Mouse (Mus musculus): ENCODE measurements around the gene Usp12. TPM values are rescaled to one million over a fixed set of nuclear protein-coding genes. Genes with fewer than 3 reads are reported as not detected.

The Usp12 gene
- polyA plus RNA-seq, 1 experiment, result 30.3 TPM

GRCm38 (mm10) chr5:146783891-146784290 is 10.9 kb downstream of the Usp12 start:
- Histone ChIP-seq H3K4me3 (ENCODE audit: insufficient read depth, low read length) (no peak overlapping the region), H3K4me1 (ENCODE audit: control insufficient read depth, insufficient read depth, low read length) (0 out of 2 replicates have a peak, but pooled peaks cover 9% of the 10 kb centered on the region), H3K27ac (ENCODE audit: insufficient read depth, low read length) (no peak overlapping the region)
- no peak for TF ChIP-seq POLR2A (IDR thresholded peaks at IDR 0.05; ENCODE audit: low read depth, low read length)
- no peak for TF ChIP-seq CTCF (IDR thresholded peaks at IDR 0.05; ENCODE audit: borderline replicate concordance, insufficient read depth, low read length)

DNA sequence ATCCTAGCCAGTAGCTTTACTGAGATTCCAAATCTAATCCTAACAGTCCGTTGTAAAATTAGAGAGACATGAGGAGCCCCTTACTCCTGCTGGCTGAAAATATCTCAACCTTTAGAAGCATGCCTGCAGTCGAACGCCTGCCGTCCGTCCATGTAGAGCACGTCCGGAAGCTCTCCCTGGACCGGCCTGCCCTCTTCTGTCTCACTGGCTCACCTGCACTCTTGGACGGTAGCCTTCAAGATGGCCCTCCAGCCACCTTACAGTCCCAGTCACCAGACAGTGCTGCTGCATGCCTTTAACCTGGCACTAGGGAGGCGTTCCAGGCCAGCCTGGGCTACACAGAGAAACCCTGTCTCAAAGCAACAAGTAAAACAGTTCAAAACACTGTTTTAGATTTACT is 11.5 kb downstream of the Usp12 start:
- Histone ChIP-seq H3K4me3 (ENCODE audit: insufficient read depth, low read length) (no peak overlapping the region), H3K4me1 (ENCODE audit: control insufficient read depth, insufficient read depth, low read length) (0 out of 2 replicates have a peak, but pooled peaks cover 9% of the 10 kb centered on the region), H3K27ac (ENCODE audit: insufficient read depth, low read length) (no peak overlapping the region)
- no peak for TF ChIP-seq POLR2A (IDR thresholded peaks at IDR 0.05; ENCODE audit: low read depth, low read length)
- no peak for TF ChIP-seq CTCF (IDR thresholded peaks at IDR 0.05; ENCODE audit: borderline replicate concordance, insufficient read depth, low read length)

DNA sequence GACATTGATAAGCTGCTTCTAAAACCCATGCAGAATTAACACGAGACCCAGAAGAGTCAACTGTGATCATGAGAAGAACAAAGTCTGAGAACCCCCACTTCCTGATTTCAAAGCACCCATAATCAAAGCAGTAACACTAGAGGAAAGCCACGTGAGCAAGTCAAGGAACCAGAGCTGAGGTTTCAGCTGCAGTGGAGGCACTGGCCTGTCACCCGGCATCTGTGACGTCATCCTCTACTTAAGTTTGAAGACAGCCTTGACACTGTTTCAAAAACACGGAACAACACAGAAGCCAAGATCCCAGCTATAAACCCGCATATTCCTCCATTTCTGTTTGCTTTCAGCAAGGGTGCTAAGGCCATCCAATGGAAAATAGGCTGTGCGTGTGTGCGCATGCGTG is 13.1 kb downstream of the Usp12 start:
- H3K4me1 ChIP-seq (ENCODE audit: control insufficient read depth, insufficient read depth, low read length), result peaks cover 14% of the 10 kb centered on the region; the same call in 1 of the 2 replicates
- TF ChIP-seq POLR2A (IDR thresholded peaks at IDR 0.05; ENCODE audit: low read depth, low read length) (no peak), CTCF (IDR thresholded peaks at IDR 0.05; ENCODE audit: borderline replicate concordance, insufficient read depth, low read length) (no peak)
- H3K4me3 ChIP-seq (ENCODE audit: insufficient read depth, low read length), result no peak overlapping the region
- H3K27ac ChIP-seq (ENCODE audit: insufficient read depth, low read length), result no peak overlapping the region

DNA sequence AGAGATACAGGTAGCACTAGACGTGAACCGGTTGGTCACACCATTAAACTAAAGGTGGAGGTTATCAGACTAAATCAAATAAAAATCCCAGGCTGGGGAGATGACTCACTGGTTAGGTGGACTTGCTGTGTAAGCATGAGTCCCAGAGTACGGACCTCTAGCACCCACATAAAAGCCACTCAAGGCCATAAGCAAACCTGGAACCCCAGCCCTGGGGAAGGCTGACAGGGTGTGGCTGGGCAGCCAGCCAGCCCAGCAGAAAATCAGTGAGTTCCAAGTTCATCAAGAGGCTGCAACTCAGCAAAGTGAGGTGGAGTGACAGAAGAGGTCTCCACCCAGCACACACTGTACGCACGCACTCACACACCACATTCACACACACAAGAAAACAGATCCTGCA is 14.9 kb downstream of the Usp12 start:
- Histone ChIP-seq H3K4me3 (ENCODE audit: insufficient read depth, low read length) (no peak overlapping the region), H3K27ac (ENCODE audit: insufficient read depth, low read length) (no peak overlapping the region), H3K4me1 (ENCODE audit: control insufficient read depth, insufficient read depth, low read length) (peaks cover 14% of the 10 kb centered on the region; the same call in 1 of the 2 replicates)
- no peak for TF ChIP-seq CTCF (IDR thresholded peaks at IDR 0.05; ENCODE audit: borderline replicate concordance, insufficient read depth, low read length)
- TF ChIP-seq POLR2A (IDR thresholded peaks at IDR 0.05; ENCODE audit: low read depth, low read length), result no peak

- Histone ChIP-seq H3K4me3 (ENCODE audit: insufficient read depth, low read length) (no peak overlapping the region), H3K27ac (ENCODE audit: insufficient read depth, low read length) (no peak overlapping the region), H3K4me1 (ENCODE audit: control insufficient read depth, insufficient read depth, low read length) (peaks cover 14% of the 10 kb centered on the region; the same call in 1 of the 2 replicates)
- TF ChIP-seq CTCF (IDR thresholded peaks at IDR 0.05; ENCODE audit: borderline replicate concordance, insufficient read depth, low read length), result no peak
- no peak for TF ChIP-seq POLR2A (IDR thresholded peaks at IDR 0.05; ENCODE audit: low read depth, low read length)
These were observed 17.7 kb downstream of the Usp12 start for GRCm38 (mm10) chr5:146776988-146777639.

DNA sequence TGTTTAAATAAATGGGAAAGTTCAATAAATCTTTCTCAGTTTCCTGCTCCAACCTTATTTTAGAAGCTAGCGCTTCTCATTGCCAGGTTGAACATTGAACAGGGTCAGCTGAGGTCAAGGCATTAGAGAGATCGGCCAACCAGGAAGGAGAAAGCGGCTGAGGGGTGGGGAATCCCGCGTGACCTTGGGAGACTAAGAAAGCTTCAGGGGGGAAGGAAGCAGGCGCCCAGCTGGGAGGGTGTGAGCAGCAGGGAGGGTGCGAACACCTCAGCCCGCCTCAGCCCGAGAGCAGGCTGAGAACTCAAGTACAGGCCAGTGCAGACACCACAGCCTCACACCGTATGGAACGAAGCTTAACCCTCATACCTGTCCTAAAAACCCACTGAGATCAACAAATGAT is 22.8 kb downstream of the Usp12 start:
- TF ChIP-seq POLR2A (IDR thresholded peaks at IDR 0.05; ENCODE audit: low read depth, low read length), result no peak
- no peak for TF ChIP-seq CTCF (IDR thresholded peaks at IDR 0.05; ENCODE audit: borderline replicate concordance, insufficient read depth, low read length)
- H3K27ac ChIP-seq (ENCODE audit: insufficient read depth, low read length), result no peak overlapping the region
- H3K4me1 ChIP-seq (ENCODE audit: control insufficient read depth, insufficient read depth, low read length), result 0 out of 2 replicates have a peak, but pooled peaks cover 2% of the 10 kb centered on the region
- no peak overlapping the region for H3K4me3 ChIP-seq (ENCODE audit: insufficient read depth, low read length)

DNA sequence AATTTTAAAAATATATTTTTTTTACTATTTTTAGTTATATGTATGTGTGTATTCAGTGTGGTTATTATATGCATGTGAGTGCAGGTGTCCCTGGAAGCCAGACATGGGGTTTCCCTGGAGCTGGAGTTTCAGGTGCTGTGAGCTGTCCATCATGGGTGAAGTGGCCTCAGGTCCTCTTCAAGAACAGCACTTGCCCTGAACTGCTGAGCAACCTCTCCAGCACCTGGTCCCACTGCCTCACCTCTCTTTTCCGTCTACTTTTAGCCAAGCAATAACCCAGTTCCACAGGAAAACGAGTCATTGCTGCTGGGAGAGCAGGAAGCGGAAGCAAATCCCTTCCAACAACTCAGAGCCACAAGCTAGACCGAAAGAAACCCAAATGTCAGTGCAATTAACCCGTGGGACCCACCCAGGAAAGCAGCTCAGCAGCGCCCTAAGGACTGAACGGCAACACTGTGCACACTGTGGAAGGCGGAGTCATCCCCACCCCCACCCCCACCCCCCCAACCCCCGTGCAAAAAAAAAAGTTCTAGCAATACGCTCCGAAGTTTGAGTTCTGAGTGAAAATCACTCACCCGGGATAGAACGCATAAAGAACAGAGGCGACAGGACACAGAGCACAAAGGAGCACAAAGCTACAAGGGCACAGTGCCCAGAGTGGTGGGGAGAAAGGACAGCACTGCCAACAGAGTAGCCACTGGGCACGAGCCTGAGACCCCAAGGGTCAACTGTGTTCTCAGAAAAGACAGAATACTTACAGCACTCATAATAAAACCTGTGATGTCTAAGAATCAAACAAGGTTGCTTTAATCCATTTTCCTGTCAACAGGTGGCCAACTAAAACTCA is 24.6 kb downstream of the Usp12 start:
- Histone ChIP-seq H3K4me1 (ENCODE audit: control insufficient read depth, insufficient read depth, low read length) (peaks cover 11% of the 10 kb centered on the region; the same call in 1 of the 2 replicates), H3K27ac (ENCODE audit: insufficient read depth, low read length) (no peak overlapping the region), H3K4me3 (ENCODE audit: insufficient read depth, low read length) (no peak overlapping the region)
- no peak for TF ChIP-seq POLR2A (IDR thresholded peaks at IDR 0.05; ENCODE audit: low read depth, low read length)
- TF ChIP-seq CTCF (IDR thresholded peaks at IDR 0.05; ENCODE audit: borderline replicate concordance, insufficient read depth, low read length), result no peak

GRCm38 (mm10) chr5:146765791-146766190 is 29.0 kb downstream of the Usp12 start:
- peaks cover 11% of the 10 kb centered on the region; the same call in 1 of the 2 replicates for H3K4me1 ChIP-seq (ENCODE audit: control insufficient read depth, insufficient read depth, low read length)
- H3K27ac ChIP-seq (ENCODE audit: insufficient read depth, low read length), result peak overlapping the region; percentile 49
- no peak overlapping the region for H3K4me3 ChIP-seq (ENCODE audit: insufficient read depth, low read length)
- TF ChIP-seq CTCF (IDR thresholded peaks at IDR 0.05; ENCODE audit: borderline replicate concordance, insufficient read depth, low read length) (no peak), POLR2A (IDR thresholded peaks at IDR 0.05; ENCODE audit: low read depth, low read length) (no peak)

DNA sequence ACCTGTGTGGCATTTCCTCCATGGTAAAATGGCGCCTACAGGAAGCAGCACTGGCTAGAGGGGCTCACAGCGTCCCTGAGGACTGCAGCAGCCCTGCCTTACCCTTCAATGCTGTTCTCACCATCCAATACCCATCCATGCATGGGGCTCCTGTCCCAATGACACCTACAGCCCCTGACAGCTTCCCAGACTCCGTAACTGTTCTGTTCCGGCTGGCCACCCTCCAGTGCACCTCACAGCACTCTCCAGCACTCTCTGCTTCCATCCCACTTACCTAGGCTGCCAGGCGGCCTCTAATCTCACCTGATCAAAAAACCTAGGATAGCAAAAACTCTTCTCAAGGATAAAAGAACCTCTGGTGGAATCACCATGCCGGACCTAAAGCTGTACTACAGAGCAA is 35.6 kb downstream of the Usp12 start:
- TF ChIP-seq POLR2A (IDR thresholded peaks at IDR 0.05; ENCODE audit: low read depth, low read length) (no peak), CTCF (IDR thresholded peaks at IDR 0.05; ENCODE audit: borderline replicate concordance, insufficient read depth, low read length) (no peak)
- H3K4me3 ChIP-seq (ENCODE audit: insufficient read depth, low read length), result no peak overlapping the region
- 0 out of 2 replicates have a peak, but pooled peaks cover 2% of the 10 kb centered on the region for H3K4me1 ChIP-seq (ENCODE audit: control insufficient read depth, insufficient read depth, low read length)
- H3K27ac ChIP-seq (ENCODE audit: insufficient read depth, low read length), result no peak overlapping the region

- Histone ChIP-seq H3K4me1 (ENCODE audit: control insufficient read depth, insufficient read depth, low read length) (0 out of 2 replicates have a peak, but pooled peaks cover 2% of the 10 kb centered on the region), H3K27ac (ENCODE audit: insufficient read depth, low read length) (no peak overlapping the region)
- TF ChIP-seq CTCF (IDR thresholded peaks at IDR 0.05; ENCODE audit: borderline replicate concordance, insufficient read depth, low read length) (no peak), POLR2A (IDR thresholded peaks at IDR 0.05; ENCODE audit: low read depth, low read length) (no peak)
These were observed 36.9 kb downstream of the Usp12 start for GRCm38 (mm10) chr5:146757921-146758320.

More at GRCm38 (mm10) chr5:146757921-146758320, 36.9 kb downstream of the Usp12 start:
- H3K4me3 ChIP-seq (ENCODE audit: insufficient read depth, low read length), result no peak overlapping the region
